Mouse (Mus musculus) inflammation-experienced regulatory T-cells, adult 6 months (primary cell): ENCODE data around the gene Olfr318. TPM values are rescaled to one million over a fixed set of nuclear protein-coding genes. Genes with fewer than 3 reads are reported as not detected.
"Not testable (repeated sequence)": the region's sequence is repeated elsewhere in the genome, so short reads cannot be mapped to it uniquely, and the experiment has no call there.

Experiments used
- ATAC-seq: one replicate; pipeline ENCODE4 v1.8.0; 2017
- polyA plus RNA-seq, 3 experiments: library from polyadenylated mRNA; unstranded; fragments of 100-300 nt; shearing (Covaris generic); gene quantifications; one replicate each; pipeline ENCODE4 v1.2.1; 2017

Olfr318 gene
- not detected for polyA plus RNA-seq

DNA sequence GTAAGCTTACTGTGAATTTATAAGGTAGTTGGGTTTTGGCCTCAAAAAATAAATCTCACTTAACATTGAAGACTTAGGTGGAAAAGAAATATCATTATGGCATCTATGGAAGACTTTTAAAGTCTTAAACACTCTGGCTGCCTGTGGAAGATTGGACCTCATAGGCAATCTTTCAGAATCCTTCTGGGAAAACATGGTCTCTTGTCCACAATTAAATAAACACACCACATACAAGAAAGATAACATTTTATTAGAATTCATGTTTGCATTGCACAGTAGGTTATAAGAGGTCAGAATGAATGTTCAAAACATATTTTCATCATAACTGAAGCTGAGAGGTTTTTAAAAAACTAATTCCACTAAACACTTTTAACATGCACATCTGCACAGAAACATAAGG, at the start of gene Olfr318:
Olfr318 (minus strand) TSS at position 101 of the 400 bp plus-strand sequence.
- no peak for ATAC-seq

DNA sequence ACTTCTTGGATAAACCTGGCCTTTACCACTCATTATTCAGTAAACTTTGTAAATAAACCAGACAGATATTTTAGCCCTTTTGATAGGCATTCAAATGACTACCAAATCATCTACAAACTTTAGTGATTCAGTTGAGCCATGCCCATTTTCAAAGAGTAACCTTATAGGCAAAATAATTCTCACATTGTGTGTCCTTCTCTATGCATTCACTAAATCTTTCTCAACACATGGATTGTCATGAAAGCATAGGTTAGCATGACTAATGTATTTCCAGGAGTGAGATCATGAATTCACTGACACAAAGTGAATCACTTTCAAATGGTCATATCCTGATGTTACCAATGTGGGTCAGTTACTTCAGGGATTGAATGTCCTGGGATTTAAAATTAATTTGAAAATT, 49.1 kb upstream of the Olfr318 start, which contains the start of gene Olfr315:
Olfr315 (plus strand) TSS at position 301 of the 400 bp plus-strand sequence.
- no peak for ATAC-seq

DNA sequence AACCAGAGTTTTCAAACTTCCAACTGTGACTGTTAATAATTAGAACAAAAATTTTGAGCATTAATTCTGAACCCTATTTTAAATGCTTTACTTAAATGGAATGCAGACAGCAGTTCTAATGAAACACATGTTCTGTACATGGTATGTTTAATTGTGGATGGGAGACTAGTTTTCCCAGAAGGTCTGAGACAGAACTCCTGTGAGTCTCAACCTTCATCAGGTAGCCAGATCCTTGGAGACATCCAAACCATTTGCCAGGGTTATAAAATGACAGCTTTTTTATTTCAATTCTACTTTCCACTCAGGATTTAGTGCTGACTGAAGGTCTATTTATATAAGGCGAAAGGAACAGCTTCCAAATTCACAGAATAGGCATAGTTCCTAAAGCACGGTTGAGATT, 28.6 kb upstream of the Olfr318 start, which contains the start of gene Olfr316:
Olfr316 (plus strand) TSS at position 301 of the 400 bp plus-strand sequence.
- no peak for ATAC-seq

DNA sequence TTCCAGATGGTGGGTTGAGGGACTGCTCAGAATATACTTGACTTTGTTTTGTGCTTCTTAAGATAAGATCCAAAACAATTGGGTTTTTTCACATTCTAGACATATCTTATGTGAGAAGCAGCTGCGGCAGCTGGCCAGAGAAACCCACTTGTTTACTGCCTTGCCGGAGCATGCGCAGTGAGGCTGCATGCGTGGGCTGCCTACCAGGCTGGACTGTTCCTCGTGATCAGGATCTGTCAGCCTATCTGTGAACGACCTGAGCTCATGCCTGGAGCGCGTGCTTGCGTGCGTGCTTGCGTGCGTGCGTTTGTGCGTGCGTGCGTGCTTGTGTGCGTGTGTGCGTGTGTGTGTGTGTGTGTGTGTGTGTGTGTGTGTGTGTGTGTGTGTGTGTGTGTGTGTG, 27.3 kb upstream of the Olfr318 start:
- not testable (repeated sequence) for ATAC-seq

DNA sequence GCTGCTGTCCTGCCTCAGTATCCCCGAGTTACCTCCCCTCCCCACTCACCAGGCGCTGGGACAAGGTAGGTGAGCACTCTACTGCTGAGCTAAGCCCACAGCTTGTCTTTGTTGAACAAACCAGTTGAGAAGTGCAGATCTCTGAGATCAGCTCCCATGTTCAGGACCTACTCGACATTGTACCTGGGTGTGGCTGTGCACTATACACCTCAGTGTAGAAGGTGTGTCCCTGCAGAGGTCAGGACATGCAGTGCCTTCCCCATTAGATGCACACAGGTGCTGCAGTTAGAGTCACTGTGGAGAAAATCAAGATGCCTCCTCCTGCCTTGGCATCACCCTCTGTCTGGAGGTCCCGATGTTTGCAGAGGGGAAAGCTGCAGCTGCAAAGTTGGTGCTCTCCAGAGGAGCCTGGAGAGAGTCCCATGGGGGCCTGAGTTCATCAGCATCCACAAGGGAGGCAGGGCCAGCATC, 15.0 kb upstream of the Olfr318 start, which contains the start of gene Olfr317:
Olfr317 (minus strand) TSS at position 421 of the 471 bp plus-strand sequence.
- no peak for ATAC-seq

DNA sequence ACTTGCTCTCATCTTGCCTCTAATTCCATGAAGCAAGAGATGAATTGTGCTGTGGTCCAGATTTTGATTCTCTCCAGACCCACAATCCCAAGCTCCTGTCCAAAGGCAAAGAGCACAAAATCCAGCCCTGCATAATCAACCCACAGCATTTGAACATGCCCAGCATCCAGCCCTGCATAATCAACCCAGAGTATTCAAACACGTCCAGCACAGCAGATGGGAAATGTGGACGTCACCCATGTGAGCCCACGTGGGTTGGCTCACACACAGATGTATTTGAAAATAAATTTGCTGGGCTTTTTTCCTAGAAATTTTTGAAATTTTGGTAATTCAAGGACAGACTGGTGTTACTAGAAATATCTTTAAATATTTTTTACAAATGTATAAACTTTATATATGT, 9.6 kb upstream of the Olfr318 start:
- no peak for ATAC-seq

DNA sequence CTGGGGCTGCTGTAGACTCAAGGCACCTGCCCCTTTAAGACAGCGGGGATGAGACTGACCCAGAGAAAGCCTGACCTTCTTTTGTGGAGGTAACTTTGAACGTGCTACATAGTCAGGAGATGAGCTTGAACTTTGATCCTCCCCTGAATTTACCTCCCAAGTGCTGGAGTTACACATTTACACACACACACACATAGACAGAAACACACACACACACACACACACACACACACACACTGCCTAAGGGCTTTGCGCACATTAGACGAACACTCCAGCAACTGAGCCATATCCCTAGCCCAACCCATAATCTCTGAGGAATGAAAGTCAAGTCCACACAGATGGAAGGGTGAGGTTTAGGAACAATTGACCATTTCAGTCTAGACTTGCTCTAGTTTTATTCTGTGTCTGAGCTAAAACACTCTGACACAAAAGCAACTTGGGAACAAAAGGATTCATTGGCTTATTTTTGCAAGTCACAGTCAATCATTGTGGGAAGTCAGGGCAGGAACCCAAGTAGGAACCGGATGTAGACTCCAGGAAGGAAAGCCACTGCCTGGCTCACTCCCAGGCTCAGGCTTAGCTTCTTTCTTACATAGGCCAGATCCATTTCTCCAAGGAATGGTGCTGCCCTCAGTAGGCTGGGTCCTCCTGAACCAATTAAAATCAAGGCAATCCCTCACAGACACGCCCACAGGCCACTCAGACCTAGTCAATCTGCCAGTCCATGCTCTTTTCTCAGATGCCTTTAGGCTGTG, 4.3 kb upstream of the Olfr318 start:
- ATAC-seq = not testable (repeated sequence)

DNA sequence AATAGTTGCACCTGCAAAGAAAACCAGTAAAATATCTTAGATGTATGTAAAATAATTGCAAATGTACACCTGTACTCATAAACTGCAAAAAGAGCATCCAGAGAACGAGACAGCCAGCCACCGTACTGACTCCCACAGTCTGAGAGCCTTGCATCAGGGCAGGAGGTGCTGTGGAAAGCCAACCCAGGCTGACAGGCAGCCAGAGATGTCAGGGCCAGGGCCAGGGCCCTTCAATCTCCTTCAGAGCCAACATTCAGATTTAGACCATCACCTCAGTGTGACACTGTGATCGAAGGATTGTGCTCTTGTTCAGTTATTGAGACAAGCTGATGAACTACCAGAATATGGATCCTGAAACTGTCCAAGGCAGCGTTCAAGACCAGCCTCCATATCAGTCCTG, 4.1 kb downstream of the Olfr318 start:
- ATAC-seq = no peak

DNA sequence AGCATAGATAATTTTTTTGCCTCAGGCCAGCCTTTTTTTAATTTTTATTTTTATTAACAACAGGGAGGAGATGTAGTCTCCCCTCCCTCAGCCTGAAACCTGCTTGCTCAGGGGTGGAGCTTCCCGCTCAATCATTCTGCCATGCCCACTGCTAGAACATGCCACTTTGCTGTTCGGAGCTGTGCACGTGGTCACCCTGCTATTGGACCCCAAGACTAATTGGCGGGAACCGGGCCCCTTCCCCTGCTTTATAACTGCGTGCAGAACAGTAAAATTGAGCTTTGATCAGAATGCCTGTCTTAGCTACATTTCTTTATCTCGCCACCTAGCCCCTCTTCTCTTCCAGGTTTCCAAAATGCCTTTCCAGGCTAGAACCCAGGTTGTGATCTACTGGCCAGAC, 6.1 kb downstream of the Olfr318 start:
- not testable (repeated sequence) for ATAC-seq

DNA sequence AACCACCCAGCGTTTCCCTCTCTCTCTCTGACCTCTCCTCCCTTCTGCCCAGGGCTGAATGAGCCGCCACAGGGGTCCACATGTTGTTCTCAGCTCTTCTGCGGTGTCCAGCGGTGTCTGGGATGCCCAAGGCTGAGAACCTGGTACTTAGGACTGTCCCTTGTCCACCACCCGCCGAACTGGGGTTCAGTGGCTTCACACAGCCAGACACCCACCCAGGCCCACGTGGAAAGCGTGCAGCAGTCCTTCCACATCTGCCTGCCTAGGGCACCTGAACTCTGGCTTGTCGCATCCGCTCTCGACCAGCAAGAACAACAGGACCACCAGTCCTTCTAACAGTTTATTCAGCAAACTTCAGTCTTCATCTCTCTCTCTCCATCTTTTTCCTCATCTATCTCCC, 14.7 kb downstream of the Olfr318 start:
- no peak for ATAC-seq

DNA sequence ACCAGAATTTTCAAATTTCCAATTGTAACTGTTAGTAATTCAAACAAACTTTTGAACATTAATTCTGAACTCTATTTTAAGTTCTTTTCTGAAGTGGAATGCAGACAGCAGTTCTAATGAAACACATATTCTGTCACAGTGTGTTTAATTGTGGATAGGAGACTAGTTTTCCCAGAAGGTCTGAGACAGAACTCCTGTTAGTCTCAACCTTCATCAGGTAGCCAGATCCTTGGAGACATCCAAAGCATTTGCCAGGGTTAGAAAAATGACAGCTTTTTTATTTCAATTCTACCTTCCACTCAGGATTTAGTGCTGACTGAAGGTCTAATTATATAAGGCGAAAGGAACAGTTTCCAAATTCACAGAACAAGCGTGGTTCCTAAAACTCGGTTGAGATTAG, 25.0 kb downstream of the Olfr318 start, which contains the start of gene Olfr319:
Olfr319 (plus strand) TSS at position 301 of the 400 bp plus-strand sequence.
- no peak for ATAC-seq

DNA sequence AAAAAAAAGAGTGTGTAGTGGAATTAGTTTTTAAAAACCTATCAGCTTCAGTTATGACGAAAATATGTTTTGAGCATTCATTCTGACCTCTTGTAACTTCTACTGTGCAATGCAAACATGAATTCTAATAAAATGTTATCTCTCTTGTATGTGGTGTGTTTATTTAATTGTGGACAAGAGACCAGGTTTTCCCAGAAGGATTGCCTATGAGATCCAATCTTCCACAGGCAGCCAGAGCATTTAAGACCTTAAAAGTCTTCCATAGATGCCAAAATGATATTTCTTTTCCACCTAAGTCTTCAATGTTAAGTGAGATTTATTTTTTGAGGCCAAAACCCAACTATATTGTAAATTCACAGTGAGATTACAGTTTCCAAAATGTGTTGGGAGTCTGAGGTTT, 43.0 kb downstream of the Olfr318 start, which contains the start of gene Olfr320:
Olfr320 (plus strand) TSS at position 301 of the 400 bp plus-strand sequence.
- ATAC-seq = no peak

DNA sequence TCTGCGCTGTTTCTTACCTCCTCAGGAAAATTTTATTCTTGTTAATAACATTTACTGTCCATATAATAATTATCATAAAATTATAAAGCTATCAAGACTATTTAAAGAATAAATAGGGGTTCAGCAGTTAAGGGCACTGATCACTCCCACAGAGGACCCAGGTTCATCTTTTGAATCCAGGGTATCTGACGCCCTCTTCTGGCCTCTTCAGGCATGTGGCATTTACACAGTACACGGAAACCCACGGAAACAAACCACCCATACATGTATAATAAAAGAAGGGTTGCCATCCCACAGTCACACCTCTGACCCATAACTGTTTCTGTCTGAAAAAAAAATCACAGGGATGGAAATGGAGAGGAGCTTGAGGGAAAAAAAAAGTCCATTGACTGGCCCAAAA, 52.0 kb downstream of the Olfr318 start:
- no peak for ATAC-seq

DNA sequence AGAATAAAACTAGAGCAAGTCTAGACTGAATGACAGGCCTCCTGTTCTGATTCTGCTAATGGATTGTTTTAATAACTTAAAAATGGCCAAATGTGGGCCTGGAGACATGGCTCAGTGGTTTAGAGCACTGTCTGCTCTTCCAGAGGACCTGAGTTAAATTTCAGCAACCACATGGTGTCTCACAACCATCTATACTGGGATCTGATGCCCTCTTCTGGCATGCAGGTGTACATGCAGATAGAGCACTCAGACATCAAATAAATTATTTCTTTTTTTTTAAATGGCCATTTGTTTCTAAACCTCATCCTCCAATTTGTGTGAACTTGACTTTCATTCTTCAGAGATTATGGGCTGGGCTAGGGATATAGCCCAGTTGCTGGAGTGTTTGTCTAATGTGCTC, 54.6 kb downstream of the Olfr318 start:
- no peak for ATAC-seq

Other genes starting within 250 kb of the Olfr318 start
- under 1 TPM in 1 of 3 experiments, not detected in 2; 0.13 TPM for gene Olfr332, start 231.5 kb downstream of the Olfr318 start, polyA plus RNA-seq
- gene Olfr331, start 221.4 kb downstream of the Olfr318 start, polyA plus RNA-seq = not detected
- gene Olfr330, start 189.2 kb downstream of the Olfr318 start, polyA plus RNA-seq = not detected
- not detected for gene Olfr329-ps, start 177.6 kb downstream of the Olfr318 start, polyA plus RNA-seq
- gene Olfr328, start 168.4 kb downstream of the Olfr318 start, polyA plus RNA-seq = not detected
- gene Olfr224, start 153.5 kb downstream of the Olfr318 start, polyA plus RNA-seq = under 1 TPM in 1 of 3 experiments, not detected in 2; 0.26 TPM
- not detected for gene Olfr325, start 146.3 kb downstream of the Olfr318 start, polyA plus RNA-seq
- not detected for gene Olfr324, start 128.9 kb downstream of the Olfr318 start, polyA plus RNA-seq
- gene 2210407C18Rik, start 107.9 kb downstream of the Olfr318 start, polyA plus RNA-seq = not detected
- not detected for gene Olfr323, start 93.5 kb downstream of the Olfr318 start, polyA plus RNA-seq
- not detected for gene Trim58, start 83.5 kb downstream of the Olfr318 start, polyA plus RNA-seq
- not detected for gene Olfr322, start 65.2 kb downstream of the Olfr318 start, polyA plus RNA-seq
- not detected for gene Olfr320, start 42.9 kb downstream of the Olfr318 start, polyA plus RNA-seq
- gene Olfr319, start 24.9 kb downstream of the Olfr318 start, polyA plus RNA-seq = not detected
- gene Olfr317, start 15.2 kb upstream of the Olfr318 start, polyA plus RNA-seq = not detected
- gene Olfr316, start 28.7 kb upstream of the Olfr318 start, polyA plus RNA-seq = not detected
- not detected for gene Olfr315, start 49.2 kb upstream of the Olfr318 start, polyA plus RNA-seq
- gene Olfr314, start 58.9 kb upstream of the Olfr318 start, polyA plus RNA-seq = not detected
- not detected for gene Fam183b, start 77.9 kb upstream of the Olfr318 start, polyA plus RNA-seq
- gene Olfr313, start 91.0 kb upstream of the Olfr318 start, polyA plus RNA-seq = not detected
- under 1 TPM in 1 of 3 experiments, not detected in 2; 0.13 TPM for gene Olfr312, start 105.2 kb upstream of the Olfr318 start, polyA plus RNA-seq
- gene Olfr311, start 115.2 kb upstream of the Olfr318 start, polyA plus RNA-seq = not detected
- 10 to 100 TPM in 1 of 3 experiments, 1 to 10 TPM in 2; 3.3 to 11.0 (median 8.5) TPM for gene Gm12258, start 123.1 kb upstream of the Olfr318 start, polyA plus RNA-seq
- 10 to 100 TPM in 2 of 3 experiments, 1 to 10 TPM in 1; 7.3 to 12.4 (median 11.2) TPM for gene 2810021J22Rik, start 143.2 kb upstream of the Olfr318 start, polyA plus RNA-seq
- gene Zfp39, start 180.2 kb upstream of the Olfr318 start, polyA plus RNA-seq = 1 to 10 TPM; 7.8 to 9.5 (median 8.9) TPM
- not detected for gene Btnl10, start 193.9 kb upstream of the Olfr318 start, polyA plus RNA-seq
- 10 to 100 TPM; 12.8 to 24.5 (median 15.7) TPM for gene Rnf187, start 214.9 kb upstream of the Olfr318 start, polyA plus RNA-seq
- gene Hist3h2ba, start 224.9 kb upstream of the Olfr318 start, polyA plus RNA-seq = 1 to 10 TPM; 2.9 to 5.2 (median 4.3) TPM
- gene Hist3h2a, start 230.7 kb upstream of the Olfr318 start, polyA plus RNA-seq = 1 to 10 TPM; 3.1 to 5.0 (median 4.2) TPM
- under 1 TPM in 2 of 3 experiments, not detected in 1; 0.14 to 0.40 TPM for gene Trim17, start 230.7 kb upstream of the Olfr318 start, polyA plus RNA-seq